In the genomic region with DNA sequence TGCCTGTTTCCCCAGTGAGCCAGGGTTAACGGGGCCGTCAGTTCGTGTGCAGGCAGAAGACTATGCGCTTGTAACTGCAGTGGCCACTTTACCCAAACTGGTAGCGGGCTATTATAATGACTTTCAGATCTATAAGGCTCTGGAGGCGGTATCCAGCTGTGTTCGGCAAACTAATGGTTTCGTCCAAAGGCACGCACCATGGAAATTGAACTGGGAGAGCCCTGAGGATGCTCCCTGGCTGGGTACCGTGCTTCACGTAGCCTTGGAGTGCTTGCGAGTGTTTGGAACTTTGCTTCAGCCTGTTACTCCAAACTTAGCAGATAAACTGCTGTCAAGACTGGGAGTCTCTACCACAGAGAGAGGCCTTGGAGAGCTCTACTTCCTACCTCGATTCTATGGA, we compare ENCODE assay signal across 7 mouse cellular contexts. TPM values are rescaled to one million over a fixed set of nuclear protein-coding genes. Genes with fewer than 3 reads are reported as not detected.
DNase-seq lines count a peak whose midpoint lies in the region; ATAC-seq lines count a peak whose summit lies in the region.

No protein-coding gene starts in this region.

- peak overlapping the region; percentile 91 for H3K4me2 ChIP-seq in embryonic facial prominence, embryonic 13.5 days
- H3K4me2 ChIP-seq in hindbrain, embryonic 16.5 days (ENCODE audit: low read length): peak overlapping the region; percentile 98

- no peak overlapping the region for H3K27ac ChIP-seq in embryonic facial prominence, embryonic 13.5 days
- no peak overlapping the region for H3K27ac ChIP-seq in hindbrain, embryonic 16.5 days (ENCODE audit: low read depth, low read length)

- no peak for ATAC-seq in megakaryocyte, adult 5-6 weeks (ENCODE audit: poor library complexity, severe bottlenecking)
- no peak for ATAC-seq in embryonic facial prominence, embryonic 13.5 days (ENCODE audit: insufficient number of reproducible peaks, insufficient read depth, low FRiP score, low TSS enrichment, low read depth)
- ATAC-seq in hindbrain, embryonic 16.5 days: no peak
- no peak for ATAC-seq in monocyte, adult 5-6 weeks (replicated peaks; ENCODE audit: insufficient number of reproducible peaks, low FRiP score, low TSS enrichment, poor library complexity, severe bottlenecking)

- peak; percentile 28 for DNase-seq in naive thymus-derived CD4-positive, alpha-beta T cell, adult 2 months (ENCODE audit: low read depth)
- no peak for DNase-seq in urinary bladder, postnatal 14 days (ENCODE audit: low spot score)

- peaks cover 55% of the 10 kb centered on the region for H3K4me1 ChIP-seq in megakaryocyte, embryonic 14.5 days
- peaks cover 28% of the 10 kb centered on the region for H3K4me1 ChIP-seq in embryonic facial prominence, embryonic 13.5 days
- H3K4me1 ChIP-seq in hindbrain, embryonic 16.5 days (ENCODE audit: control insufficient read depth, insufficient read depth, low read depth, low read length): peaks cover 33% of the 10 kb centered on the region

- peak overlapping the region; percentile 100 for H3K4me3 ChIP-seq in megakaryocyte, embryonic 14.5 days (replicated peaks)
- peak overlapping the region; percentile 82 for H3K4me3 ChIP-seq in embryonic facial prominence, embryonic 13.5 days
- peak overlapping the region; percentile 80 for H3K4me3 ChIP-seq in hindbrain, embryonic 16.5 days (ENCODE audit: low read length)

- H3K9ac ChIP-seq in embryonic facial prominence, embryonic 13.5 days: peak overlapping the region; percentile 84
- peak overlapping the region; percentile 86 for H3K9ac ChIP-seq in hindbrain, embryonic 16.5 days (ENCODE audit: low read depth, low read length)

- H3K9me3 ChIP-seq in megakaryocyte, embryonic 14.5 days: no peaks in the 10 kb centered on the region
- no peaks in the 10 kb centered on the region for H3K9me3 ChIP-seq in embryonic facial prominence, embryonic 13.5 days
- H3K9me3 ChIP-seq in hindbrain, embryonic 16.5 days (ENCODE audit: control insufficient read depth, low read length): no peaks in the 10 kb centered on the region

- no peaks in the 10 kb centered on the region for H3K27me3 ChIP-seq in megakaryocyte, embryonic 14.5 days (replicated peaks)
- no peaks in the 10 kb centered on the region for H3K27me3 ChIP-seq in embryonic facial prominence, embryonic 13.5 days
- H3K27me3 ChIP-seq in hindbrain, embryonic 16.5 days (replicated peaks; ENCODE audit: control insufficient read depth, insufficient read depth, low read length): no peaks in the 10 kb centered on the region

- H3K36me3 ChIP-seq in megakaryocyte, embryonic 14.5 days (replicated peaks; ENCODE audit: low read length): no peaks in the 10 kb centered on the region
- H3K36me3 ChIP-seq in embryonic facial prominence, embryonic 13.5 days: no peaks in the 10 kb centered on the region
- H3K36me3 ChIP-seq in hindbrain, embryonic 16.5 days (ENCODE audit: control insufficient read depth, insufficient read depth, low read length): no peaks in the 10 kb centered on the region

- WGBS in embryonic facial prominence, embryonic 13.5 days: 22% methylated on average over 13 of the region's 13 CpGs
- WGBS in hindbrain, embryonic 16.5 days: 12% methylated on average over 13 of the region's 13 CpGs

RNA-seq across cellular contexts. Expression of gene Mars2, which starts 1.5 kb away (rescaled TPM):
- polyA plus RNA-seq in megakaryocyte, embryonic 14.5 days (2012; ENCODE audit: insufficient read depth, low replicate concordance): 0.58 and 2.5 TPM in 2 replicates
- 2.7 and 3.9 TPM in 2 replicates for total RNA-seq in megakaryocyte, adult 5-6 weeks (2015)
- total RNA-seq in megakaryocyte, adult 5-6 weeks (2017): 3.7 and 4.1 TPM in 2 replicates
- polyA plus RNA-seq in embryonic facial prominence, embryonic 13.5 days (2015; fragmentation: Nextera tagmentation; extraction: Ambion mirVana): 2.4 and 2.8 TPM in 2 replicates
- polyA plus RNA-seq in hindbrain, embryonic 16.5 days (2015; fragmentation: Nextera tagmentation; extraction: Ambion mirVana): 3.5 and 3.7 TPM in 2 replicates
- 3.7 to 7.5 TPM (median 5.2 TPM) in 3 replicates for total RNA-seq in monocyte, adult 5-6 weeks (2017)

RNA-seq across cellular contexts. Expression of gene Rftn2, which starts 11.9 kb away (rescaled TPM):
- polyA plus RNA-seq in megakaryocyte, embryonic 14.5 days (2012; ENCODE audit: insufficient read depth, low replicate concordance): not detected in 2 replicates
- total RNA-seq in megakaryocyte, adult 5-6 weeks (2015): 0.73 and 2.2 TPM in 2 replicates
- total RNA-seq in megakaryocyte, adult 5-6 weeks (2017): 1.7 and 2.5 TPM in 2 replicates
- 30.2 and 32.2 TPM in 2 replicates for polyA plus RNA-seq in embryonic facial prominence, embryonic 13.5 days (2015; fragmentation: Nextera tagmentation; extraction: Ambion mirVana)
- polyA plus RNA-seq in hindbrain, embryonic 16.5 days (2015; fragmentation: Nextera tagmentation; extraction: Ambion mirVana): 13.0 and 15.5 TPM in 2 replicates
- 1.4 to 3.1 TPM (median 2.7 TPM) in 3 replicates for total RNA-seq in monocyte, adult 5-6 weeks (2017)

Comparison
In these comparisons a context has a peak if more than half of its experiments do, and no peak if none do; other contexts are left out.
1. RNA of gene Rftn2, which starts 11.9 kb away (polyA plus RNA-seq): 30.2 to 32.2 TPM in embryonic facial prominence, embryonic 13.5 days and 13.0 to 15.5 TPM in hindbrain, embryonic 16.5 days; not detected in megakaryocyte, embryonic 14.5 days; every median in the first group is over 10 times any median in the second.
2. Peak in every context shown above with its lines, with median percentiles within 50 percentile points of each other: H3K4me3 ChIP-seq.